Mouse (Mus musculus) liver, embryonic 11.5 days (tissue): ENCODE measurements around the gene Ranbp2. TPM values are rescaled to one million over a fixed set of nuclear protein-coding genes. Genes with fewer than 3 reads are reported as not detected.

Experiments used
- ATAC-seq: fragments of 200-750 bp; cut with Nextera tagmentation; replicated peaks from 2 replicates; pipeline ENCODE4 v1.8.0; 2017; ENCODE audit warnings: moderate number of reproducible peaks, mild to moderate bottlenecking, moderate TSS enrichment, moderate library complexity; ENCODE audit not compliant: low FRiP score
- DNase-seq: peaks from one replicate; pipeline ENCODE4 v3.0.0-alpha.2; 2017; ENCODE audit warnings: low spot score
- H3K27ac ChIP-seq: fragments of 300-500 bp; sonication (generic); 2 replicates; pipeline ENCODE4 v1.5.1; 2014; ENCODE audit warnings: mild to moderate bottlenecking, low read depth, low read length, control low read depth
- H3K27me3 ChIP-seq: fragments of 300-500 bp; sonication (generic); replicated peaks from 2 replicates; pipeline ENCODE4 v1.6.1; 2014; ENCODE audit warnings: low read length, mixed read lengths; ENCODE audit not compliant: control insufficient read depth, insufficient read depth
- H3K36me3 ChIP-seq: fragments of 300-500 bp; sonication (generic); 2 replicates; pipeline ENCODE4 v1.6.1; 2014; ENCODE audit warnings: mild to moderate bottlenecking, low read length, moderate library complexity, mixed read lengths; ENCODE audit not compliant: control insufficient read depth, insufficient read depth
- H3K4me1 ChIP-seq: fragments of 300-500 bp; sonication (generic); replicated peaks from 2 replicates; pipeline ENCODE4 v1.6.1; 2014; ENCODE audit warnings: low read length, mixed read lengths; ENCODE audit not compliant: control insufficient read depth, insufficient read depth
- H3K4me2 ChIP-seq: fragments of 300-500 bp; sonication (generic); 2 replicates; pipeline ENCODE4 v1.6.1; 2014; ENCODE audit warnings: mild to moderate bottlenecking, control low read depth, moderate library complexity
- H3K4me3 ChIP-seq: fragments of 300-500 bp; sonication (generic); 2 replicates; pipeline ENCODE4 v1.5.1; 2014; ENCODE audit warnings: low read depth, low read length, control low read depth
- H3K9ac ChIP-seq: fragments of 300-500 bp; sonication (generic); 2 replicates; pipeline ENCODE4 v1.6.1; 2014; ENCODE audit warnings: low read depth, low read length, control low read depth
- H3K9me3 ChIP-seq: fragments of 300-500 bp; sonication (generic); 2 replicates; pipeline ENCODE4 v1.6.1; 2016; ENCODE audit warnings: low read length, inconsistent platforms, mixed read lengths; ENCODE audit not compliant: control insufficient read depth
- WGBS: fragments of 180-500 bp; shearing (Covaris S2); extraction: QIAGEN DNeasy Blood & Tissue Kit; methylation state at CpG from one replicate; pipeline ENCODE4 v1.1.7; 2014; 5-methylcytosine and 5-hydroxymethylcytosine counted together
- polyA plus RNA-seq: library from polyadenylated mRNA; unstranded; fragments of >200 nt; fragmentation: Nextera tagmentation; extraction: Ambion mirVana; gene quantifications from 2 replicates; pipeline ENCODE4 v1.2.1, GENCODE M21; 2014

Ranbp2 gene
- polyA plus RNA-seq, 1 experiment from 2014 or later, result 38.1 TPM

DNA sequence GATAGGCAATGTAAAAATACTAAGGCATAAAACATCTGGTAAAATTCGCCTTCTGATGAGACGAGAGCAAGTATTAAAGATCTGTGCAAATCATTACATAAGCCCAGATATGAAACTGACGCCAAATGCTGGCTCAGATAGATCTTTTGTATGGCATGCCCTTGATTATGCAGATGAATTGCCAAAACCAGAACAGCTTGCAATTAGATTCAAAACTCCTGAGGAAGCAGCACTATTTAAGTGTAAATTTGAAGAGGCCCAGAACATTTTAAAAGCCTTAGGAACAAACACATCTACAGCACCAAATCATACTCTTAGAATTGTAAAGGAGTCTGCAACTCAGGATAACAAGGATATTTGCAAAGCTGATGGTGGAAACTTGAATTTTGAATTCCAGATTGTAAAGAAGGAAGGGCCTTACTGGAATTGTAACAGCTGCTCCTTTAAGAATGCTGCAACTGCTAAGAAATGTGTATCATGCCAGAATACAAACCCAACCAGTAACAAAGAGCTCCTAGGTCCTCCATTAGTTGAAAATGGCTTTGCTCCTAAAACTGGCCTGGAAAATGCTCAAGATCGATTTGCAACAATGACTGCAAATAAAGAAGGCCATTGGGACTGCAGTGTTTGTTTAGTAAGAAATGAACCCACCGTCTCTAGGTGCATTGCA is 30.5 kb downstream of the Ranbp2 start:
- Histone ChIP-seq H3K9ac (no peak overlapping the region), H3K4me3 (no peak overlapping the region), H3K4me2 (no peak overlapping the region), H3K4me1 (no peaks in the 10 kb centered on the region), H3K36me3 (peaks cover 38% of the 10 kb centered on the region), H3K9me3 (no peaks in the 10 kb centered on the region), H3K27me3 (no peaks in the 10 kb centered on the region), H3K27ac (no peak overlapping the region)
- ATAC-seq (no peak), DNase-seq (no peak)
- WGBS, result 89% methylated on average over 5 of the region's 5 CpGs

DNA sequence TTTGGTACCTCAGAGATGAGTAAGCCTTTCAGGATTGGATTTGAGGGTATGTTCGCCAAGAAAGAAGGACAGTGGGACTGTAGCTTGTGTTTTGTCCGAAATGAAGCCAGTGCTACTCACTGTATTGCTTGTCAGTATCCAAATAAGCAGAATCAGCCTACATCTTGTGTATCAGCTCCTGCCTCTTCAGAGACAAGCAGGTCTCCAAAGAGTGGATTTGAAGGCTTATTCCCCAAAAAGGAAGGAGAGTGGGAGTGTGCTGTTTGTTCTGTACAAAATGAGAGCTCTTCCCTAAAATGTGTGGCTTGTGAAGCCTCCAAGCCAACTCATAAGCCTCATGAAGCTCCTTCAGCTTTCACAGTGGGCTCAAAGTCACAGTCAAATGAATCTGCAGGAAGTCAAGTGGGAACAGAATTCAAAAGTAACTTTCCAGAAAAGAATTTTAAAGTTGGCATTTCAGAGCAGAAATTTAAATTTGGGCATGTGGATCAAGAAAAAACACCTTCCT is 31.4 kb downstream of the Ranbp2 start:
- H3K9me3 ChIP-seq, result no peaks in the 10 kb centered on the region
- H3K36me3 ChIP-seq, result peaks cover 38% of the 10 kb centered on the region
- H3K9ac ChIP-seq, result no peak overlapping the region
- H3K4me3 ChIP-seq, result no peak overlapping the region
- H3K27me3 ChIP-seq, result no peaks in the 10 kb centered on the region
- ATAC-seq (no peak), DNase-seq (no peak)
- 95% methylated on average over 2 of the region's 2 CpGs for WGBS
- no peak overlapping the region for H3K27ac ChIP-seq
- no peaks in the 10 kb centered on the region for H3K4me1 ChIP-seq
- H3K4me2 ChIP-seq, result no peak overlapping the region

DNA sequence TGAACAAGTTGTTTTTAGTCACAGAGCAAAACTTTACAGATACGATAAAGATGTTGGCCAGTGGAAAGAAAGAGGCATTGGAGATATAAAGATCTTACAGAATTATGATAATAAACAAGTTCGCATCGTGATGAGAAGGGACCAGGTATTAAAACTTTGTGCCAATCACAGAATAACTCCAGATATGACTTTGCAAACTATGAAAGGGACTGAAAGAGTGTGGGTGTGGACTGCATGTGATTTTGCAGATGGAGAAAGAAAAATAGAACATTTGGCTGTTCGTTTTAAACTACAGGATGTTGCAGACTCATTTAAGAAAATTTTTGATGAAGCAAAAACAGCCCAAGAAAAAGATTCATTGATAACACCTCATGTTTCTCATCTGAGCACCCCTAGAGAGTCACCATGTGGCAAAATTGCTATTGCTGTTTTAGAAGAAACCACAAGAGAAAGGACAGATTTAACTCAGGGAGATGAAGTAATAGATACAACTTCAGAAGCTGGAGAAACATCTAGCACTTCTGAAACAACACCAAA is 33.3 kb downstream of the Ranbp2 start:
- no peaks in the 10 kb centered on the region for H3K9me3 ChIP-seq
- peaks cover 48% of the 10 kb centered on the region for H3K36me3 ChIP-seq
- no peaks in the 10 kb centered on the region for H3K4me1 ChIP-seq
- H3K27me3 ChIP-seq, result no peaks in the 10 kb centered on the region
- no peak for ATAC-seq
- WGBS, result 93% methylated on average over 4 of the region's 4 CpGs
- DNase-seq, result no peak
- no peak overlapping the region for H3K27ac ChIP-seq
- H3K4me2 ChIP-seq, result no peak overlapping the region
- H3K4me3 ChIP-seq, result no peak overlapping the region
- no peak overlapping the region for H3K9ac ChIP-seq

DNA sequence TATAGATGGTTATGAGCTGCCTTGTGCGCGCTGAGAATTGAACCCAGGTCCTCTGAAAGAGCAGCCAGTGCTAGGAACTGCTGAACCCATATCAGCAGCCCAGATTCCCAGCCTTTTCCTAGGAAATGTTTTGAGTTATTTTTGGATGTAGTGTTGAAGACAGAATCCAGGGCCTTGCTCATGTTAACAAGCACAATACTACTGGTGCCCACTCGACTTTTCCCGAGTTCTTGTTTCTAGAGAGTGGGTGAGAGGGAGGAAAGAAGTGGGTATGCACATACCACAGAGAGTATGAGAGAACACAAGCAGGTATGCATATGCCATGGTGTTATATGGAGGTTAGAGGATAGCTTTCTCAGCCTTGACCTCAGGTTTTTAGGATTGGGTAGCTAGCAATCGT is 44.3 kb downstream of the Ranbp2 start:
- H3K36me3 ChIP-seq, result peaks cover 22% of the 10 kb centered on the region
- no peak overlapping the region for H3K9ac ChIP-seq

DNA sequence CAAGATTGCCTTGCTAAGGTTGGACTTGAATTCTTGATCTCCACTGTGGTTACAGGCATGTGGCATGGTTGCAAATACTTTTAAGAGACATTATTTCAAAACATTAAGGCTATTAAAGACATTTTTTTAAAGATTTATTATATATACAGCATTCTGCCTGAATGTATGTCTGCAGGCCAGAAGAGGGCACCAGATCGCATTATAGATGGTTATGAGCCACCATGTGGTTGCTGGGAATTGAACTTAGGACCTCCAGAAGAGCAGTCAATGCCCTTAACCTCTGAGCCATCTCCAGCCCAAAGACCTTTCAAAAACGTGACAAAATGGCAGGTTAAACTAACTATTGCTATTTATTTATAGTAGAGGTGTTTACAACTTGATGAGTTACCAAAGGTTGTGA is 48.9 kb downstream of the Ranbp2 start:
- DNase-seq (no peak), ATAC-seq (no peak)
- Histone ChIP-seq H3K4me1 (peaks cover 3% of the 10 kb centered on the region; the same call in 1 of the 2 replicates), H3K9me3 (no peaks in the 10 kb centered on the region), H3K4me2 (no peak overlapping the region), H3K9ac (no peak overlapping the region), H3K27me3 (no peaks in the 10 kb centered on the region), H3K27ac (no peak overlapping the region), H3K36me3 (peaks cover 18% of the 10 kb centered on the region), H3K4me3 (no peak overlapping the region)
- 77% methylated on average over 2 of the region's 2 CpGs for WGBS

More for the DNA sequence above, 44.3 kb downstream of the Ranbp2 start:
- ATAC-seq (no peak), DNase-seq (no peak)
- Histone ChIP-seq H3K4me2 (no peak overlapping the region), H3K27me3 (no peaks in the 10 kb centered on the region), H3K27ac (no peak overlapping the region), H3K9me3 (no peaks in the 10 kb centered on the region), H3K4me3 (no peak overlapping the region), H3K4me1 (no peaks in the 10 kb centered on the region)
- 94% methylated on average over 5 of the region's 5 CpGs for WGBS

DNA sequence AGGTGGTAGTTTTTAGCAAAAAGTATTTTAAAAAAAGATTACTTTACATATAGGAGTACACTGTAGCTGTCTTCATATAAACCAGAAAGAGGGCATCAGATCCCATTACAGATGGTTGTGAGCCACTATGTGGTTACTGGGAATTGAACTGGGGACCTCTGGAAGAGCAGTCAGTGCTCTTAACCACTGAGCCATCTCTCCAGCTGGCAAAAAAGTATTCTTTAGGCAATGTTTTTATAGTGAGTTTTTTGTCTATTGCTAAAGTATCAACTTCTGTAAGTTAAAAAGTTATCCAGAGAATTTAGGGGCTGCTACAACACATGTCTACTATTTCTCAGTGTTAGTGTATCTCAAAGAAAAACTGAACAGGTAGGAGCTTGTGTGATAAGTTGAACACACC is 50.0 kb downstream of the Ranbp2 start:
- peak overlapping the region; percentile 76; the same call in 1 of the 2 replicates for H3K27ac ChIP-seq
- no peaks in the 10 kb centered on the region for H3K27me3 ChIP-seq
- ATAC-seq (no peak), DNase-seq (no peak)
- H3K4me1 ChIP-seq, result peaks cover 3% of the 10 kb centered on the region; the same call in 1 of the 2 replicates
- peak overlapping the region; percentile 73; the same call in 1 of the 2 replicates for H3K9ac ChIP-seq
- peaks cover 13% of the 10 kb centered on the region for H3K36me3 ChIP-seq
- H3K4me3 ChIP-seq, result peak overlapping the region; percentile 75
- no peaks in the 10 kb centered on the region for H3K9me3 ChIP-seq
- peak overlapping the region; percentile 86 for H3K4me2 ChIP-seq

DNA sequence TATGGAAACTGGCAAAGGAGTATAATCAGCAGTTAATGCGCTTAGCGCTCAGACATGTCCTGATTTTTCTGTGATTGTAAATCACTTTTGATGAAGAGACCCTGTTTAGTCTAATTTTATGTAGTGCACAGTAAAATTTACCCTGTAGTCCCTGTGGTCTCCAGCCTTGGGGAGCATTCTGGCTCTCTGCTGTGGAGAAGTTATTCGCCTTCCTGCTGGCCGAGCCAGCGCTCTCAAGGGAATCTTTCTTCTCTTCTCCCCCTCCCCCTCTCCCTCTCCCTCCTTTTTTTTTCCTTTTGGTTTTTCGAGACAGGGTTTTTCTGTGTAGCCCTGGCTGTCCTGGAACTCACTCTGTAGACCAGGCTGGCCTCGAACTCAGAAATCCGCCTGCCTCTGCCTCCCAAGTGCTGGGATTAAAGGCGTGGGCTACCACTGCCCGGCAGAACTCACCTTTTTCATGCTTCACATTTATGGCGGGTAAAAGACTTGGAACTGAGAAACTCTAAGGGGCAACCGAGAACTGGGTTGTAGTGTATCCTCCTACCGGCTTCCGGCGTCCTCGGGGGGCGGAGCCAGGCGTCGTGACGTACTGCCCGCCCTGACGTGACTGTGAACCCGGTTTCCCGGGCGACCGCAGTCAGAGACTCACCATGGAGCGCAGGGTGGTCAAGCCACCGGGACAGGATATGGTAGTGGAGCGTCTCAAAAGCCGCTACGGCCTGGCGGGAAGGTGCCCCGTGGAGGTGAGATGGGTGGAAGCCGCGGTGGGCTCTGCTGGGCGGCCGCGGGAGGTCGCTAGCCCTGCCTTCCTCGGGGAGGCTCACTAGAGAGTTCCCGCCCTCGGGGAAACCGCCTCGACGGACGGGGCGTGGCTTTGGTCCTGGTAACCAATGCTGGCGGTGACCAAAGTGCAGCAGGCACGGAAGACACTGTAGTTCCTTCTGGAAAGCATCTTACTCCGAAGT is 50.9 kb downstream of the Ranbp2 start, which contains the start of gene Ccdc138:
Gene Ccdc138 (plus strand): TSS at position 629 of the 965 bp plus-strand sequence.
- ATAC-seq, result peak; percentile 98
- peaks cover 13% of the 10 kb centered on the region for H3K36me3 ChIP-seq

DNA sequence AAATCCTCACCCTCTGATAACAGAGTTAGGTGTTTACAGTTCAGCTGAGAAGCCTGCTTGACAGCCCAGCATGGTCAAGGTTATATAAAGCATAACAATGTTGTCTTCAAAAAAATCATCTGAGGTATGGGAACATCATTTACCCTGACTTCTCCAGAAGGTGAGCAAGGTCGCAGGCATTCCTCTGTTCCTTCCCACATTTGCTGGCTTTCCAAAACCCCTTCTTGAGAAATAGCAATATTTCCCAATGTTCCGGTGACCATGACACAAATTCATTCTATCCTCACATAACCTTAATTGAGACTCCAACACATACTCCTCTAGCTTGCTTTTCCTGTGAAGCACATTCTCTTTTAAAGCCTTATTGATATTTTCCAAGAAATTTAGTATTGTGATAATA is 51.8 kb downstream of the Ranbp2 start:
- 54% methylated on average over 2 of the region's 2 CpGs for WGBS
- ATAC-seq, result no peak

More for the DNA sequence above, 50.9 kb downstream of the Ranbp2 start, which contains the start of gene Ccdc138:
- WGBS, result 1% methylated on average over 50 of the region's 50 CpGs
- Histone ChIP-seq H3K4me1 (peaks cover 3% of the 10 kb centered on the region; the same call in 1 of the 2 replicates), H3K9ac (peak within 1 kb of the TSS; percentile 73), H3K27me3 (no peaks in the 10 kb centered on the region), H3K9me3 (no peaks in the 10 kb centered on the region), H3K27ac (peak within 1 kb of the TSS; percentile 76), H3K4me3 (peak within 1 kb of the TSS; percentile 75), H3K4me2 (peak within 1 kb of the TSS; percentile 86)
- DNase-seq, result peak; percentile 94

More for the DNA sequence above, 51.8 kb downstream of the Ranbp2 start:
- H3K9ac ChIP-seq, result peak overlapping the region; percentile 73
- H3K4me2 ChIP-seq, result peak overlapping the region; percentile 86
- no peak for DNase-seq
- H3K4me3 ChIP-seq, result peak overlapping the region; percentile 75
- peaks cover 3% of the 10 kb centered on the region; the same call in 1 of the 2 replicates for H3K4me1 ChIP-seq
- H3K9me3 ChIP-seq, result no peaks in the 10 kb centered on the region
- H3K27me3 ChIP-seq, result no peaks in the 10 kb centered on the region
- peaks cover 6% of the 10 kb centered on the region for H3K36me3 ChIP-seq
- no peak overlapping the region for H3K27ac ChIP-seq
